Mouse (Mus musculus): ENCODE measurements at regions not wholly inside any gene's neighbourhood (a gene's known extent, or its start where the extent isn't known, plus 50 kb on each side); places are given as distances from the start of the nearest gene placed in this dataset.

GRCm38 (mm10) chr8:113975810-113976209 is 127.3 kb upstream of the Adamts18 start:
- no peak for TF ChIP-seq CTCF (IDR thresholded peaks at IDR 0.05; ENCODE audit: low read depth)
- H3K4me3 ChIP-seq (ENCODE audit: low read depth, low read length): no peak overlapping the region
- ATAC-seq: no peak
- no peaks in the 10 kb centered on the region for H3K4me1 ChIP-seq (replicated peaks; ENCODE audit: control insufficient read depth, insufficient read depth, low read length)
- no peaks in the 10 kb centered on the region for H3K9me3 ChIP-seq (ENCODE audit: control insufficient read depth)
- 50% methylated on average over 5 of the region's 5 CpGs for WGBS
- no peak overlapping the region for H3K27ac ChIP-seq (ENCODE audit: low read depth, low read length)
- H3K36me3 ChIP-seq (ENCODE audit: control insufficient read depth, insufficient read depth): no peaks in the 10 kb centered on the region
- no peak overlapping the region for H3K9ac ChIP-seq (ENCODE audit: low read depth, low read length)
- no peaks in the 10 kb centered on the region for H3K27me3 ChIP-seq (replicated peaks; ENCODE audit: control insufficient read depth, insufficient read depth, low read length)
- no peak overlapping the region for H3K4me2 ChIP-seq (replicated peaks; ENCODE audit: low read depth)

- H3K27ac ChIP-seq (ENCODE audit: low read depth, low read length): no peak overlapping the region
- 31% methylated on average over 4 of the region's 4 CpGs for WGBS
- H3K4me2 ChIP-seq (replicated peaks; ENCODE audit: low read depth): no peak overlapping the region
- no peak overlapping the region for H3K9ac ChIP-seq (ENCODE audit: low read depth, low read length)
- no peaks in the 10 kb centered on the region for H3K36me3 ChIP-seq (ENCODE audit: control insufficient read depth, insufficient read depth)
- no peak for TF ChIP-seq CTCF (IDR thresholded peaks at IDR 0.05; ENCODE audit: low read depth)
- H3K9me3 ChIP-seq (ENCODE audit: control insufficient read depth): no peaks in the 10 kb centered on the region
- H3K27me3 ChIP-seq (replicated peaks; ENCODE audit: control insufficient read depth, insufficient read depth, low read length): no peaks in the 10 kb centered on the region
- ATAC-seq: no peak
- no peaks in the 10 kb centered on the region for H3K4me1 ChIP-seq (replicated peaks; ENCODE audit: control insufficient read depth, insufficient read depth, low read length)
- no peak overlapping the region for H3K4me3 ChIP-seq (ENCODE audit: low read depth, low read length)
Measured at GRCm38 (mm10) chr8:113976626-113977025, 128.1 kb upstream of the Adamts18 start.

GRCm38 (mm10) chr8:113977072-113977471 is 128.5 kb upstream of the Adamts18 start:
- H3K27me3 ChIP-seq (replicated peaks; ENCODE audit: control insufficient read depth, insufficient read depth, low read length): no peaks in the 10 kb centered on the region
- no peak for ATAC-seq
- no peaks in the 10 kb centered on the region for H3K36me3 ChIP-seq (ENCODE audit: control insufficient read depth, insufficient read depth)
- H3K27ac ChIP-seq (ENCODE audit: low read depth, low read length): no peak overlapping the region
- no peaks in the 10 kb centered on the region for H3K9me3 ChIP-seq (ENCODE audit: control insufficient read depth)
- 38% methylated on average over 3 of the region's 4 CpGs for WGBS
- no peak for TF ChIP-seq CTCF (IDR thresholded peaks at IDR 0.05; ENCODE audit: low read depth)
- no peaks in the 10 kb centered on the region for H3K4me1 ChIP-seq (replicated peaks; ENCODE audit: control insufficient read depth, insufficient read depth, low read length)
- no peak overlapping the region for H3K4me2 ChIP-seq (replicated peaks; ENCODE audit: low read depth)
- H3K4me3 ChIP-seq (ENCODE audit: low read depth, low read length): no peak overlapping the region
- H3K9ac ChIP-seq (ENCODE audit: low read depth, low read length): no peak overlapping the region

GRCm38 (mm10) chr8:113978946-113979345 is 130.4 kb upstream of the Adamts18 start:
- Histone ChIP-seq H3K27ac (ENCODE audit: low read depth, low read length) (no peak overlapping the region), H3K36me3 (ENCODE audit: control insufficient read depth, insufficient read depth) (no peaks in the 10 kb centered on the region), H3K4me2 (replicated peaks; ENCODE audit: low read depth) (no peak overlapping the region), H3K9ac (ENCODE audit: low read depth, low read length) (no peak overlapping the region), H3K9me3 (ENCODE audit: control insufficient read depth) (no peaks in the 10 kb centered on the region), H3K27me3 (replicated peaks; ENCODE audit: control insufficient read depth, insufficient read depth, low read length) (no peaks in the 10 kb centered on the region), H3K4me1 (replicated peaks; ENCODE audit: control insufficient read depth, insufficient read depth, low read length) (no peaks in the 10 kb centered on the region), H3K4me3 (ENCODE audit: low read depth, low read length) (no peak overlapping the region)
- 43% methylated on average over 9 of the region's 9 CpGs for WGBS
- no peak for TF ChIP-seq CTCF (IDR thresholded peaks at IDR 0.05; ENCODE audit: low read depth)
- ATAC-seq: no peak

GRCm38 (mm10) chr8:113979837-113980236 is 131.3 kb upstream of the Adamts18 start:
- Histone ChIP-seq H3K4me2 (replicated peaks; ENCODE audit: low read depth) (no peak overlapping the region), H3K27me3 (replicated peaks; ENCODE audit: control insufficient read depth, insufficient read depth, low read length) (no peaks in the 10 kb centered on the region), H3K9ac (ENCODE audit: low read depth, low read length) (no peak overlapping the region), H3K9me3 (ENCODE audit: control insufficient read depth) (no peaks in the 10 kb centered on the region), H3K4me1 (replicated peaks; ENCODE audit: control insufficient read depth, insufficient read depth, low read length) (no peaks in the 10 kb centered on the region), H3K4me3 (ENCODE audit: low read depth, low read length) (no peak overlapping the region), H3K36me3 (ENCODE audit: control insufficient read depth, insufficient read depth) (no peaks in the 10 kb centered on the region), H3K27ac (ENCODE audit: low read depth, low read length) (no peak overlapping the region)
- TF ChIP-seq CTCF (IDR thresholded peaks at IDR 0.05; ENCODE audit: low read depth): peak; percentile 42
- no peak for ATAC-seq
- WGBS: 94% methylated on average over 5 of the region's 5 CpGs

- TF ChIP-seq CTCF (IDR thresholded peaks at IDR 0.05; ENCODE audit: low read depth): no peak
- ATAC-seq: no peak
- Histone ChIP-seq H3K4me2 (replicated peaks; ENCODE audit: low read depth) (no peak overlapping the region), H3K9ac (ENCODE audit: low read depth, low read length) (no peak overlapping the region), H3K9me3 (ENCODE audit: control insufficient read depth) (no peaks in the 10 kb centered on the region), H3K36me3 (ENCODE audit: control insufficient read depth, insufficient read depth) (no peaks in the 10 kb centered on the region), H3K4me1 (replicated peaks; ENCODE audit: control insufficient read depth, insufficient read depth, low read length) (no peaks in the 10 kb centered on the region), H3K27me3 (replicated peaks; ENCODE audit: control insufficient read depth, insufficient read depth, low read length) (no peaks in the 10 kb centered on the region), H3K4me3 (ENCODE audit: low read depth, low read length) (no peak overlapping the region), H3K27ac (ENCODE audit: low read depth, low read length) (no peak overlapping the region)
- WGBS: 28% methylated on average over 1 of the region's 1 CpGs
Measured at GRCm38 (mm10) chr8:113981339-113981738, 132.8 kb upstream of the Adamts18 start.

GRCm38 (mm10) chr8:113984845-113985244 is 136.3 kb upstream of the Adamts18 start:
- Histone ChIP-seq H3K4me1 (replicated peaks; ENCODE audit: control insufficient read depth, insufficient read depth, low read length) (no peaks in the 10 kb centered on the region), H3K4me3 (ENCODE audit: low read depth, low read length) (no peak overlapping the region), H3K27ac (ENCODE audit: low read depth, low read length) (no peak overlapping the region), H3K4me2 (replicated peaks; ENCODE audit: low read depth) (no peak overlapping the region), H3K9me3 (ENCODE audit: control insufficient read depth) (no peaks in the 10 kb centered on the region), H3K27me3 (replicated peaks; ENCODE audit: control insufficient read depth, insufficient read depth, low read length) (no peaks in the 10 kb centered on the region), H3K9ac (ENCODE audit: low read depth, low read length) (no peak overlapping the region), H3K36me3 (ENCODE audit: control insufficient read depth, insufficient read depth) (no peaks in the 10 kb centered on the region)
- 7% methylated on average over 10 of the region's 10 CpGs for WGBS
- TF ChIP-seq CTCF (IDR thresholded peaks at IDR 0.05; ENCODE audit: low read depth): peak; percentile 89
- no peak for ATAC-seq

Data from intestine, postnatal 0 days (tissue).